Mouse (Mus musculus): ENCODE results near the gene Ccl3. TPM values are rescaled to one million over a fixed set of nuclear protein-coding genes. Genes with fewer than 3 reads are reported as not detected.

Ccl3 gene
- polyA plus RNA-seq, 1 experiment from 2014 or later: 0.95 TPM

DNA sequence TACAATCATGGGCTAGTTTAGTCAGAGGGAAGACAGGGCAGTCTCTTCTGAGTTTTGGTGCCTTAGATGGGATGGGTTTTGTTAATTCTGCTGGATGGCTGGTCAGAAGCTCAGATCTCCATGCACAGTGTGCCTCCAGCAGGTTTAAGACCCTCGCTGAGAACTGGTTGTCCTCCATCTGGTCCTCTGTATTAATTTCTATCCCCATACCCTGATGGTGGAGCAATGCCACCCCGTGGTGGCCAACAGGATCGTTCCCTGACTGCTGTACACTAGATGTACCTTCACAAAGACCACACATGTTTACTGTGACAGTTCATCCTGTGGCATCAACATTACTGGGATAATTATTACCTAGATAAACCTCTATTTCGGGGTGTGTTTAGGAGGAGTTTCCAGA is 16.4 kb downstream of the Ccl3 start:
- H3K4me2 ChIP-seq (ENCODE audit: low read depth, low read length): no peak overlapping the region
- ATAC-seq (ENCODE audit: low read depth): no peak
- H3K27me3 ChIP-seq (ENCODE audit: control insufficient read depth, insufficient read depth, low read depth, low read length): no peaks in the 10 kb centered on the region
- H3K9me3 ChIP-seq (ENCODE audit: control insufficient read depth, low read length): no peaks in the 10 kb centered on the region
- no peaks in the 10 kb centered on the region for H3K4me1 ChIP-seq (replicated peaks; ENCODE audit: control insufficient read depth, insufficient read depth, low read length)
- no peaks in the 10 kb centered on the region for H3K36me3 ChIP-seq (ENCODE audit: control insufficient read depth, insufficient read depth, low read length)
- H3K9ac ChIP-seq (ENCODE audit: low read length): no peak overlapping the region
- WGBS: 53% methylated on average over 4 of the region's 4 CpGs
- H3K4me3 ChIP-seq (ENCODE audit: low read length): no peak overlapping the region
- no peak overlapping the region for H3K27ac ChIP-seq (ENCODE audit: low read length)

DNA sequence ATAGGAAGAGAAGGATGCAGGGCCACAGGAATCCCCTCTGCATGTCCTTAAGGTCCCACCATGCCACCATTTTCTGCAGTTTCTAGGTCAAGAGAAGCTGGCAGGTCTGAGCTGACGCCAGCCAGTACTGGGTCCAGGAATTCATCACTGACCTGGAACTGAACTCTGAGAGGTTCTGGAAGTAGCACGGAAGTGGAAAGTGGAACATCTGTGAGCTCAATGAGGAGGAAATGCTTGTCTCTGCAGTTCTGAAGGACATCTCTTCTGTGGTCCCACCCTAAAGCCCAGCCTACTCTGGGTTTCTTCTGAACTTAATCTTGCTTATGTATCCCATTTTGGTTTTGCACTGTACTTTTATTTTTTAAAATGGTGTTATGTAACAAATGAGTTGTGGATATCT is 18.1 kb downstream of the Ccl3 start:
- no peak for ATAC-seq (ENCODE audit: low read depth)
- no peaks in the 10 kb centered on the region for H3K9me3 ChIP-seq (ENCODE audit: control insufficient read depth, low read length)
- no peaks in the 10 kb centered on the region for H3K36me3 ChIP-seq (ENCODE audit: control insufficient read depth, insufficient read depth, low read length)
- H3K4me1 ChIP-seq (replicated peaks; ENCODE audit: control insufficient read depth, insufficient read depth, low read length): no peaks in the 10 kb centered on the region
- H3K27me3 ChIP-seq (ENCODE audit: control insufficient read depth, insufficient read depth, low read depth, low read length): no peaks in the 10 kb centered on the region
- H3K9ac ChIP-seq (ENCODE audit: low read length): no peak overlapping the region
- no peak overlapping the region for H3K4me3 ChIP-seq (ENCODE audit: low read length)
- no peak overlapping the region for H3K27ac ChIP-seq (ENCODE audit: low read length)
- no peak overlapping the region for H3K4me2 ChIP-seq (ENCODE audit: low read depth, low read length)
- 47% methylated on average over 2 of the region's 2 CpGs for WGBS

DNA sequence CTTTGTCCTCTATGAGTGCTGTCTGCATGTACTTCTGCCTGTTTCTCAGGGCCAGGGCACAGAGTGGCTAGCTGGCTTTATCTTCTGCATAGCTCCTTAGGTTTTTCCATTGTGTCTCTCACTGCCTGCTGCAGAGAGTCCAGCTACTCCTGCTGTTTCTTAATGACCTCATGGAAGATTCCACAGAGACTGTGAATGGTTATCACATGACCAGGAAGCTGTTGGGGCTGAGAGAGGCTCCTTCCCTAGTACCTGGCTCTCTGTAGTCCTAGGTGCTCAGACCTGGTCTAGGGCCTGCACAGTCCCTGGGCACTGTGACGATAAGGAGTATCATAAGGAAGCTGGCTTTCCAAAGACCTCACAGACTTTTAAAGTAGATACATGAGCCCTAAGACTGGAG is 18.5 kb downstream of the Ccl3 start:
- ATAC-seq (ENCODE audit: low read depth): no peak
- Histone ChIP-seq H3K4me1 (replicated peaks; ENCODE audit: control insufficient read depth, insufficient read depth, low read length) (no peaks in the 10 kb centered on the region), H3K27ac (ENCODE audit: low read length) (no peak overlapping the region), H3K4me2 (ENCODE audit: low read depth, low read length) (no peak overlapping the region), H3K9me3 (ENCODE audit: control insufficient read depth, low read length) (no peaks in the 10 kb centered on the region), H3K4me3 (ENCODE audit: low read length) (no peak overlapping the region), H3K36me3 (ENCODE audit: control insufficient read depth, insufficient read depth, low read length) (no peaks in the 10 kb centered on the region), H3K9ac (ENCODE audit: low read length) (no peak overlapping the region), H3K27me3 (ENCODE audit: control insufficient read depth, insufficient read depth, low read depth, low read length) (no peaks in the 10 kb centered on the region)
- 85% methylated on average over 1 of the region's 1 CpGs for WGBS

DNA sequence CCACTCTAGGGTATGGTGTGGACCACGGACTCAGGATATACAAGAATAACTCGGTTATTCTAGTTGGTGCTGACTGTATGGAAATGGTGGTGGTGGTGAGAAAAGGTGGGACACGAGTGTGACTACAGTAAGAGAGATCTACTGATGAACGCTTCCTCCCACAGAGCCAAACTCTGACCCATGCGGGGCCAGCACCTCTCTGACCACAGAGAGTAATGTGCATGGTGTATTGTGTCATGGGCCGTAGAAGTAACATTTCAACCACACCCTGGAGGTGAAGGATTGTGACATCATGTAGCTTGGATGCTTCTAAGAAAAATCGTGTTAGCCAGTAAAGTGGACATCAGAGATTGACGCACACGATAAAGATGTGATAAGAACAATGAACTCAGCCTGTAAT is 20.3 kb downstream of the Ccl3 start:
- H3K27me3 ChIP-seq (ENCODE audit: control insufficient read depth, insufficient read depth, low read depth, low read length): no peaks in the 10 kb centered on the region
- WGBS: 80% methylated on average over 9 of the region's 9 CpGs
- no peak overlapping the region for H3K9ac ChIP-seq (ENCODE audit: low read length)
- H3K4me1 ChIP-seq (replicated peaks; ENCODE audit: control insufficient read depth, insufficient read depth, low read length): no peaks in the 10 kb centered on the region
- H3K4me2 ChIP-seq (ENCODE audit: low read depth, low read length): no peak overlapping the region
- H3K9me3 ChIP-seq (ENCODE audit: control insufficient read depth, low read length): no peaks in the 10 kb centered on the region
- no peak for ATAC-seq (ENCODE audit: low read depth)
- no peak overlapping the region for H3K27ac ChIP-seq (ENCODE audit: low read length)
- H3K4me3 ChIP-seq (ENCODE audit: low read length): no peak overlapping the region
- H3K36me3 ChIP-seq (ENCODE audit: control insufficient read depth, insufficient read depth, low read length): no peaks in the 10 kb centered on the region

DNA sequence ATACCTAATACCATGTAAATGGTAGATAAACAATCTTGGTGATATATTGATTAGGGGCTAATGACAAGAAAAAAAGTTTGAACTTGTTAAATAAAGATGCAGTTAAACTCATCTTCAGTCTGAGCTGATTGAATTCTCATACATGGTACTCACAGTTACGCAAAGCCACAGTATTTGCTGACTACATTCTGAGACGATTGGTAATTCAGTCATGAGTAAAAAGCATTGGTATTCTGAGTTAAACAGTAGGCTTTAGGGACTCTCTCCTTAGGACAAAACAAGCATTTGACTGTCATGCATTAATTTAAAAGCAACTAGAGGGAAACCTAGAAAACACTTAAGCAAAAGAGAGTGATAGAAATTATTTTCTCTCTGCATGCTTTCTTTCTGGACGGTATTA is 25.6 kb downstream of the Ccl3 start:
- Histone ChIP-seq H3K9me3 (ENCODE audit: control insufficient read depth, low read length) (no peaks in the 10 kb centered on the region), H3K4me2 (ENCODE audit: low read depth, low read length) (no peak overlapping the region), H3K36me3 (ENCODE audit: control insufficient read depth, insufficient read depth, low read length) (no peaks in the 10 kb centered on the region), H3K4me3 (ENCODE audit: low read length) (no peak overlapping the region), H3K4me1 (replicated peaks; ENCODE audit: control insufficient read depth, insufficient read depth, low read length) (no peaks in the 10 kb centered on the region), H3K27me3 (ENCODE audit: control insufficient read depth, insufficient read depth, low read depth, low read length) (no peaks in the 10 kb centered on the region), H3K9ac (ENCODE audit: low read length) (no peak overlapping the region), H3K27ac (ENCODE audit: low read length) (no peak overlapping the region)
- ATAC-seq (ENCODE audit: low read depth): no peak
- WGBS: 79% methylated on average over 3 of the region's 3 CpGs

DNA sequence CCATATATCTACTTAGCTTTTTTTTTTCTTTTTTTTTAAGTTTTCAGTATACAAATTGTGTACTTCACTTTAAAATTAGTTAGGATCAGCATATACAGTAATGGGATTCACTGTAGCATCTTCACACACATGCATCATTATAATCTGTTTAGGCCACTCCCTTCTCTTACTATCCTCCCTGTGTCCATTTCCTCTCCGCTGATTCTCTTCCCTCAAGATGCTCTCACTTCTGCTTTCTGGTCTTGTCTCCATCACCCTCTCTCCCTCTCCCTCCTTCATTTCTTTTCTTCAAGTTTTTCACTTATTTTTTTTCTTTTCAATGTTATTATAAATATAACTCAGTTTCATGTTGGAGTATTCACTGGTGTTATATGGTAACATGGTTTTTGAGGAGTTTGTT is 30.1 kb downstream of the Ccl3 start:
- WGBS: 91% methylated on average over 1 of the region's 1 CpGs
- H3K9me3 ChIP-seq (ENCODE audit: control insufficient read depth, low read length): no peaks in the 10 kb centered on the region
- no peak for ATAC-seq (ENCODE audit: low read depth)
- H3K36me3 ChIP-seq (ENCODE audit: control insufficient read depth, insufficient read depth, low read length): no peaks in the 10 kb centered on the region
- H3K27ac ChIP-seq (ENCODE audit: low read length): no peak overlapping the region
- H3K27me3 ChIP-seq (ENCODE audit: control insufficient read depth, insufficient read depth, low read depth, low read length): no peaks in the 10 kb centered on the region
- H3K9ac ChIP-seq (ENCODE audit: low read length): no peak overlapping the region
- no peaks in the 10 kb centered on the region for H3K4me1 ChIP-seq (replicated peaks; ENCODE audit: control insufficient read depth, insufficient read depth, low read length)
- H3K4me3 ChIP-seq (ENCODE audit: low read length): no peak overlapping the region
- H3K4me2 ChIP-seq (ENCODE audit: low read depth, low read length): no peak overlapping the region

DNA sequence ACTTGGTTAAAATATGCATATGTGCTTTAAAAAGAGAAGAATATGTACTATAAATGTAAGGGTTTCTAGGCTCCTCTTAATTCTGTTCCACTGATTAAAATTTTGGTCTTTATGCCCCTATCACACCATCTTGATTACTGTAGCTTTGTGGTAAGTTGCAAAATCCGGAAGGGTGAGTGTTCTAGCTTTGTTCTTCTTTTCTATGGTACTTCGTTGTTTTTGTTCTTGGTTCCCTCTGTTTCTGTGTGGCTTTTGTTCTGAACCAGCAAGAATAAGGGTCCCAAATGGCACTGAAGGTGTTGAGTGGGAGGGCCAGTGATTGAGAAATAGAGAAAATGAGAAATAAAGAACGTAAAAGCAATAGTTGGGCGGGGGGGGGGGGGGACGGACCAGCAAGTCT is 30.9 kb downstream of the Ccl3 start:
- no peak for ATAC-seq (ENCODE audit: low read depth)

DNA sequence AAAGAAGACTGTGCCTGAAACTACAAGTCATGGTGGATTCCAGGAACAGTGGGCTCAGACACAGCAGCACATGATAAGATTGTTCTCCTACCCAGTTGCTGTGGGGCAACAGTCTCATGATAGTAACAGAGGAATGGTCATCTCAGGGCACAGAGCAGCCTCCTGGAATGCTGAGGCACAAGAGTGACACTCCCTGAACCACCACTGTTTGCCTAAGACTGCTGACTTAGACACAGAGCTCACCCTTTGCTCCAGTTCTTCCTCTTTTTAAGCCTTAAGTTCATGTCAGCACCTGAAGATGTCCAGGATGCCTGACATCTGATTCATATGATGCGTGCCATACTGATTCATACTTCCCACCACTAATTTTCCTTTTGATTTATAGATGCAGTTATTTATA is 32.6 kb downstream of the Ccl3 start:
- Histone ChIP-seq H3K9me3 (ENCODE audit: control insufficient read depth, low read length) (no peaks in the 10 kb centered on the region), H3K9ac (ENCODE audit: low read length) (no peak overlapping the region), H3K36me3 (ENCODE audit: control insufficient read depth, insufficient read depth, low read length) (no peaks in the 10 kb centered on the region), H3K4me3 (ENCODE audit: low read length) (no peak overlapping the region), H3K4me2 (ENCODE audit: low read depth, low read length) (no peak overlapping the region), H3K27ac (ENCODE audit: low read length) (no peak overlapping the region), H3K4me1 (replicated peaks; ENCODE audit: control insufficient read depth, insufficient read depth, low read length) (no peaks in the 10 kb centered on the region), H3K27me3 (ENCODE audit: control insufficient read depth, insufficient read depth, low read depth, low read length) (no peaks in the 10 kb centered on the region)
- 85% methylated on average over 1 of the region's 1 CpGs for WGBS
- no peak for ATAC-seq (ENCODE audit: low read depth)

More for the DNA sequence above, 30.9 kb downstream of the Ccl3 start:
- WGBS: 63% methylated on average over 5 of the region's 5 CpGs
- no peak overlapping the region for H3K9ac ChIP-seq (ENCODE audit: low read length)
- no peak overlapping the region for H3K27ac ChIP-seq (ENCODE audit: low read length)
- H3K36me3 ChIP-seq (ENCODE audit: control insufficient read depth, insufficient read depth, low read length): no peaks in the 10 kb centered on the region
- no peaks in the 10 kb centered on the region for H3K27me3 ChIP-seq (ENCODE audit: control insufficient read depth, insufficient read depth, low read depth, low read length)
- no peaks in the 10 kb centered on the region for H3K9me3 ChIP-seq (ENCODE audit: control insufficient read depth, low read length)
- no peak overlapping the region for H3K4me3 ChIP-seq (ENCODE audit: low read length)
- no peak overlapping the region for H3K4me2 ChIP-seq (ENCODE audit: low read depth, low read length)
- no peaks in the 10 kb centered on the region for H3K4me1 ChIP-seq (replicated peaks; ENCODE audit: control insufficient read depth, insufficient read depth, low read length)

DNA sequence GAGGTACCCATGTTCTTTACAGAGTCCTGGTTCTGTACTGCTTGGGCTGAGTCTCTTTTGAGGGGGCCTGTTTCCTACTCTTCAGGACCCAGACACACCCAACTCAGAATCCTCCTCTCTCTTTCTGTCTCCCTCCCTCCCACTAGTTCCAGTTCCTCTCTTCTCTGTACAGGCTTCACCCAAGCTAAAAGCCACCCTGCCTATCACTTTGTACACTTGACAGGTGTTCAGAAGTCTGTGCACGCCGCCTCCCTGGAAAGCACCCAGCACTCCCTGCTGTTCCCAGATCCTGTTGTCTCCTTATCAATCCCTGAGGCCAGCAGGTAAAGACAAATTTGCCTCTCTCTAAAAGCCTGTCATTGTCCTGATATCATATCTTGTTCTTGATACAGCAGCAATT is 38.3 kb downstream of the Ccl3 start:
- Histone ChIP-seq H3K9me3 (ENCODE audit: control insufficient read depth, low read length) (no peaks in the 10 kb centered on the region), H3K27ac (ENCODE audit: low read length) (no peak overlapping the region), H3K4me1 (replicated peaks; ENCODE audit: control insufficient read depth, insufficient read depth, low read length) (no peaks in the 10 kb centered on the region), H3K9ac (ENCODE audit: low read length) (no peak overlapping the region), H3K27me3 (ENCODE audit: control insufficient read depth, insufficient read depth, low read depth, low read length) (no peaks in the 10 kb centered on the region), H3K4me2 (ENCODE audit: low read depth, low read length) (no peak overlapping the region), H3K36me3 (ENCODE audit: control insufficient read depth, insufficient read depth, low read length) (no peaks in the 10 kb centered on the region), H3K4me3 (ENCODE audit: low read length) (no peak overlapping the region)
- no peak for ATAC-seq (ENCODE audit: low read depth)
- 57% methylated on average over 2 of the region's 2 CpGs for WGBS

DNA sequence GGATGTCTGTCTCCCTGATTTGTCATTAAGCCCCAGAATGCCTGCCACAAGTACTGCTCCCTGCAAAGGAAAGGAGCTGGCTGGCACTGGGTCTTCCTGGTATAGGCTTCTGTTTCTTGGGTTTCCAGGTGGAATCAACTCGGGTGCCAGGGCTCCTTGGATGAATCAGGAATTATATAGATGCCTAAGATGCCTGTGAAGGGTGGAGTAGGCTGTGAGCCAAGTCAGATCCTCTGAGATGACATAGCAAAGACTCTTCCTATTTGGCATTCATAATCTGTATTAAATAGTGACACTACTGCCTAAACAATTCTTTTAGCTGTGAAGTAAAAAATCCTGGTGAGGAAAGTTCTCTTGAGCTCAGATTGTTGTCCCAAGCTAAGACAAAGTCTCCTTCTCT is 42.8 kb downstream of the Ccl3 start:
- H3K36me3 ChIP-seq (ENCODE audit: control insufficient read depth, insufficient read depth, low read length): no peaks in the 10 kb centered on the region
- H3K27me3 ChIP-seq (ENCODE audit: control insufficient read depth, insufficient read depth, low read depth, low read length): no peaks in the 10 kb centered on the region
- no peak overlapping the region for H3K27ac ChIP-seq (ENCODE audit: low read length)
- no peak for ATAC-seq (ENCODE audit: low read depth)
- H3K4me1 ChIP-seq (replicated peaks; ENCODE audit: control insufficient read depth, insufficient read depth, low read length): no peaks in the 10 kb centered on the region
- no peaks in the 10 kb centered on the region for H3K9me3 ChIP-seq (ENCODE audit: control insufficient read depth, low read length)
- no peak overlapping the region for H3K9ac ChIP-seq (ENCODE audit: low read length)
- no peak overlapping the region for H3K4me3 ChIP-seq (ENCODE audit: low read length)
- H3K4me2 ChIP-seq (ENCODE audit: low read depth, low read length): no peak overlapping the region
- WGBS: 29% methylated on average over 1 of the region's 1 CpGs

Measured in lung, embryonic 16.5 days (tissue).